In the genomic region with DNA sequence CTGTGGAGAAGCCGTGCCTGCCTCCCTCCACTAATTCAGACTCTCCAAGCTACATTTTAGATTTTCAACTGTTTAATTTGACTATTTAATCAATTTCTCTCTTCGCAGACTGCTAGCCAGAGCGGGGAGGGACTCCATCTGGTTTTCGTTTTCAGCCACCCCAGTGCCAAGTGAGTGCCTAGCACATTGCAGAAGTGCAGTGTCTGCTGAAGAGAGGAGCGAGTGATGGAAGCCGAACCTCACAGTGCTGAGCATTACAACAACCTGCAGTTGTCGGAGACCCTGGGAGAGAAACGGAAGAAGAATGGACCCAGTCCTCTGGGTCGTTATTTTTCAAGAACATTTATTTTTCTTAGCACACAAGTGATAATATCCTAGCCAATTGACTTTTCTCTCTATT, we compare ENCODE assay signal across 10 mouse cellular contexts. TPM values are rescaled to one million over a fixed set of nuclear protein-coding genes. Genes with fewer than 3 reads are reported as not detected.
DNase-seq lines count a peak whose midpoint lies in the region; ATAC-seq and TF ChIP-seq lines count a peak whose summit lies in the region.
"Had no signal": no experiment of that assay in that cellular context is flagged by ENCODE, and none has a peak within 500 bp of the region (broad histone marks: within the 10 kb centered on the region; RNA-seq: fewer than 3 reads in every experiment).

No protein-coding gene starts in this region.

- no peak overlapping the region for H3K9ac ChIP-seq in hindbrain, postnatal 0 days (replicated peaks; ENCODE audit: low read length)
- H3K9ac ChIP-seq in hindbrain, embryonic 12.5 days: no peak overlapping the region
- H3K9ac ChIP-seq in heart, embryonic 11.5 days (ENCODE audit: low read depth, low read length): no peak overlapping the region

- WGBS in hindbrain, postnatal 0 days: 58% methylated on average over 9 of the region's 9 CpGs
- WGBS in hindbrain, embryonic 12.5 days: 60% methylated on average over 9 of the region's 9 CpGs
- WGBS in heart, embryonic 11.5 days (ENCODE audit: insufficient replicate concordance): 33% methylated on average over 9 of the region's 9 CpGs

- no peaks in the 10 kb centered on the region for H3K4me1 ChIP-seq in hindbrain, postnatal 0 days (ENCODE audit: insufficient read depth, low read length)
- no peaks in the 10 kb centered on the region for H3K4me1 ChIP-seq in hindbrain, embryonic 12.5 days
- H3K4me1 ChIP-seq in heart, embryonic 11.5 days (ENCODE audit: control insufficient read depth, insufficient read depth, low read length): peaks cover 2% of the 10 kb centered on the region; the same call in 1 of the 2 replicates
- H3K4me1 ChIP-seq: megakaryocyte, embryonic 14.5 days had no signal

- H3K27me3 ChIP-seq in hindbrain, postnatal 0 days (ENCODE audit: insufficient read depth, low read length): no peaks in the 10 kb centered on the region
- no peaks in the 10 kb centered on the region for H3K27me3 ChIP-seq in hindbrain, embryonic 12.5 days
- no peaks in the 10 kb centered on the region for H3K27me3 ChIP-seq in heart, embryonic 11.5 days (ENCODE audit: control insufficient read depth, insufficient read depth, low read length)
- H3K27me3 ChIP-seq: megakaryocyte, embryonic 14.5 days had no signal

- no peak for DNase-seq in hindbrain, postnatal 0 days (ENCODE audit: low spot score)
- DNase-seq in left cerebral cortex, adult 2 months (ENCODE audit: extremely low spot score in 1 of 2, low spot score in 2 of 2): peak; percentile 14 to 22
- peak; percentile 47 for DNase-seq in right cerebral cortex, postnatal 25 days
- no peak for DNase-seq in urinary bladder, postnatal 4 days (ENCODE audit: low spot score in 2 of 2)
- no peak for DNase-seq in adrenal gland, adult 2 months
- DNase-seq in spleen, adult 18-20 months: no peak

- H3K4me3 ChIP-seq in hindbrain, postnatal 0 days (ENCODE audit: low read length): no peak overlapping the region
- no peak overlapping the region for H3K4me3 ChIP-seq in hindbrain, embryonic 12.5 days
- no peak overlapping the region for H3K4me3 ChIP-seq in heart, embryonic 11.5 days (ENCODE audit: low read depth, low read length)
- H3K4me3 ChIP-seq in left cerebral cortex, adult 2 months: no peak overlapping the region
- H3K4me3 ChIP-seq: erythroblast, embryonic 14.5 days; megakaryocyte, embryonic 14.5 days had no signal

- H3K9me3 ChIP-seq in hindbrain, postnatal 0 days (ENCODE audit: low read length): no peaks in the 10 kb centered on the region
- H3K9me3 ChIP-seq in hindbrain, embryonic 12.5 days (replicated peaks): no peaks in the 10 kb centered on the region
- H3K9me3 ChIP-seq in heart, embryonic 11.5 days (replicated peaks; ENCODE audit: control insufficient read depth, low read length): no peaks in the 10 kb centered on the region
- H3K9me3 ChIP-seq: megakaryocyte, embryonic 14.5 days had no signal

- no peak for ATAC-seq in hindbrain, postnatal 0 days
- ATAC-seq in hindbrain, embryonic 12.5 days (ENCODE audit: low FRiP score): no peak
- ATAC-seq in heart, embryonic 11.5 days (replicated peaks; ENCODE audit: insufficient number of reproducible peaks, low FRiP score, low TSS enrichment): no peak; the same call in 1 of the 2 replicates

- H3K27ac ChIP-seq in hindbrain, postnatal 0 days: no peak overlapping the region
- H3K27ac ChIP-seq in hindbrain, embryonic 12.5 days: no peak overlapping the region
- 0 out of 2 replicates have a peak overlapping the region, but pooled peaks have one; percentile 0 for H3K27ac ChIP-seq in heart, embryonic 11.5 days (ENCODE audit: low read depth, low read length)
- H3K27ac ChIP-seq in left cerebral cortex, adult 2 months: no peak overlapping the region

- TF ChIP-seq CTCF in hindbrain, postnatal 0 days (IDR thresholded peaks at IDR 0.05; ENCODE audit: low read depth): no peak
- TF ChIP-seq CTCF in left cerebral cortex, adult 2 months (IDR thresholded peaks at IDR 0.05): no peak

- H3K36me3 ChIP-seq in hindbrain, postnatal 0 days (ENCODE audit: insufficient read depth, low read length): no peaks in the 10 kb centered on the region
- no peaks in the 10 kb centered on the region for H3K36me3 ChIP-seq in hindbrain, embryonic 12.5 days
- H3K36me3 ChIP-seq in heart, embryonic 11.5 days (ENCODE audit: control insufficient read depth, insufficient read depth, low read length): no peaks in the 10 kb centered on the region

- peak overlapping the region; percentile 19 for H3K4me2 ChIP-seq in hindbrain, postnatal 0 days (ENCODE audit: low read depth, low read length)
- no peak overlapping the region for H3K4me2 ChIP-seq in hindbrain, embryonic 12.5 days (replicated peaks)
- peak overlapping the region; percentile 7; the same call in 1 of the 2 replicates for H3K4me2 ChIP-seq in heart, embryonic 11.5 days

- intact Hi-C loops in left cerebral cortex, adult 2 months (cut with DNase I): no loop called here

RNA-seq across cellular contexts. Expression of gene Hmcn1, which starts 59.6 kb away (rescaled TPM):
- 2.7 and 6.3 TPM in 2 replicates for total RNA-seq in hindbrain, postnatal 0 days (2014; rRNA removed)
- 0.80 and 1.2 TPM in 2 replicates for polyA plus RNA-seq in hindbrain, postnatal 0 days (2015; fragmentation: Nextera tagmentation; extraction: Ambion mirVana)
- 11.8 and 14.0 TPM in 2 replicates for polyA plus RNA-seq in hindbrain, embryonic 12.5 days (2016; fragmentation: Nextera tagmentation; extraction: Ambion mirVana)
- polyA plus RNA-seq in heart, embryonic 11.5 days (2014; fragmentation: Nextera tagmentation; extraction: Ambion mirVana): 18.0 and 24.8 TPM in 2 replicates
- 1 to 10 TPM; 1.6 to 3.5 TPM for total RNA-seq in left cerebral cortex, adult 2 months (2021)
- 1 to 10 TPM in 1 of 2 experiments, under 1 TPM in 1; 0.84 to 3.2 TPM for total RNA-seq in adrenal gland, adult 2 months (2021)
- polyA plus RNA-seq in adrenal gland, adult 2 months (2012; rRNA removed): 0.16 and 0.21 TPM in 2 replicates
- polyA plus RNA-seq: erythroblast, embryonic 14.5 days had no signal

Comparison
In these comparisons a context has a peak if more than half of its experiments do, and no peak if none do; other contexts are left out.
1. DNase-seq: peak in left cerebral cortex, adult 2 months (2 of 2) and right cerebral cortex, postnatal 25 days (single experiment); none in hindbrain, postnatal 0 days (single experiment), urinary bladder, postnatal 4 days (0 of 2), adrenal gland, adult 2 months (single experiment) and spleen, adult 18-20 months (0 of 2).